Mouse (Mus musculus) yolk sac, embryonic 10.5 days (tissue): ENCODE results near the gene Brk1.

ENCODE experiments used
- DNase-seq: peaks from one replicate; pipeline ENCODE4 v3.0.0-alpha.2; 2017; ENCODE audit warnings: low spot score

Gene Brk1

DNA sequence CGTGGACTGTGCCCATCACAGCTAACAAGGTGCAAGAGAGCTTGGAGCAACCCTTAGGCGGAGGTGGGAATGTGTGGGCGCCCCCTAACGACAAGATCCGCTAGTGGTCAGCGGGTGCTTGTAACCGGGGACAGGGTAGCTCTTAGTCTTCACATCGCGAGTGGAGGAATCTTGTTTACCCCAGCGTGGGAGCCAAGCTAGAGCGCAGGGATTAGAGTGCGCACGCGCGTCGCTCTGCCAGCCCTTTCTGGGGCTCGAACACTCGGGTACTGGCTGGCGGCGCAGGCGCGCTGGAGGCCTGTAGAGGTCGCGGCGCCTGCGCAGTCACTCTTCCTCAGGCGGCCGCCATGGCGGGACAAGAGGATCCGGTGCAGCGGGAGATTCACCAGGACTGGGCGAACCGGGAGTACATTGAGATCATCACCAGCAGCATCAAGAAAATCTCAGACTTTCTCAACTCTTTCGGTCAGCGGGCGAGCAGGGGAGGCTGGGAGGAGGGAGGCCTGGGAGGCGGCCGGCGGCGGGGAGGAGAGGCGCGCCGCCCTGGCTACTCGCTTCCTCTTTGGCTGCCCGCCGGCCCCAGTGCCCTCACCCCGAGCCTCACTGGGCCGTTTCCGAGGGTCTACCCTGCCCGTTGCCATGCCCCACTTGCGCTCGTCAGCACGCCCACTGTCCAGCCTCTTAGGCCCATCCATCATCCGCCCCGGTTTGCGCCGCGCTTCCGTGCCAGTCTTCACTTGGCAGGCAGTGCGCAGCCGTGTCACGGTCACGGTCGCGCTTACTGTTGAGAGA is at the start of gene Brk1:
Gene Brk1 (plus strand): TSS at position 341 of the 792 bp plus-strand sequence.
- peak; percentile 84 for DNase-seq

DNA sequence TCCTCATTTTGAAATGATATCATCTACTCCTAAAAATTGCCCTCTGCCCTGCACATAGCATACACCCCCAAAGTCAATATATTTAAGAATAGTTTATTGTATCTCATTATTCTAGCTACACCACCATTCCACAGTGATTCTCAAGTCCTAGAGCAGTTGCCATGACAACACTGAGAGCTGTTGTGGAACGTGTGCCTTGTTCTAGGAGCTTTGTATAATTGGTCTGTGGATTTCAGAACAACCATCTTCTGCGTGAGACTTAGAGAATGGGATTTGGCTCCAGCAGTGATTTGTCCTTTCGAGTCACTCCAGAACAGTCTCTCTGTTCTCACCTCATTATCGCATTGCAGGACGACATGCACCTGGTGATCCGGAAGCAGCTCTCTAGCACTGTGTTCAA is 44.8 kb upstream of the Brk1 start:
- DNase-seq, result no peak

DNA sequence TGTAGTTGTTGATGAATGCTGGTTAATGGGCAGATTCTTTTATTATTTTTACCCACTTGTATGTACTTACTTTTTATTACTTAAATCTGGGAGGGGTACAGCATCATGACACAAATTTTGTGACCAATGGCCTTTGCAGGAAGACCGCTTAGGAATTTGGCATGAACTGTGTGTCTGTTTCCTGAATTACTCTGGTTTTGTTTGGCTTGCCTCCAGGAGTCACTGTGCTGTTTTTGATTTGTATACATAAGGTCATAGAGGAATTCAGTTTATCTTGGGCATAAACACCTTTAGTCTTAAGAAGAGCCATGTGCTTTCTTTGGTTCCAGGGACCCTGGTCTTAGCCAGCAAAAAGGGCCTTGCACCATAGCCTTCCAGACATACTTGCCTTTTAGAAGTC is 40.0 kb upstream of the Brk1 start:
- DNase-seq, result no peak

DNA sequence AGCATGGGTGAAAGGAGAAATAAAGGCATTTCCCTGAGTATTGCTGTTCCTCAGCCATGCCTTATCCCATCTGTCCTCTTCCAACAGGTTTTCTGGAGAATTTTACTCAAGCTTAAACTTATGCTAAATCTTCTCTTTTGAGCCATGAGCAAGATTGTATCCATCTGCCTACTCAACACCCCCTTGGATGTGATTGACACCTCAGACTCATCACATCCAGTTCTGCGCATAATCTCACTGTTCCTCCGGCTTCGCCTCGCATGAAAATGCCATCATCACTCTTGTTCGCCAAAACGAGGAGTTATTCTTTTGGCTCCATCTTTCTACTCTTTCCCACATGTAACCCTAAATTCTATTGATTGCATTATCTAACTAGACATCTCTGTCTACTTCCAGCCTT is 28.5 kb upstream of the Brk1 start:
- no peak for DNase-seq

DNA sequence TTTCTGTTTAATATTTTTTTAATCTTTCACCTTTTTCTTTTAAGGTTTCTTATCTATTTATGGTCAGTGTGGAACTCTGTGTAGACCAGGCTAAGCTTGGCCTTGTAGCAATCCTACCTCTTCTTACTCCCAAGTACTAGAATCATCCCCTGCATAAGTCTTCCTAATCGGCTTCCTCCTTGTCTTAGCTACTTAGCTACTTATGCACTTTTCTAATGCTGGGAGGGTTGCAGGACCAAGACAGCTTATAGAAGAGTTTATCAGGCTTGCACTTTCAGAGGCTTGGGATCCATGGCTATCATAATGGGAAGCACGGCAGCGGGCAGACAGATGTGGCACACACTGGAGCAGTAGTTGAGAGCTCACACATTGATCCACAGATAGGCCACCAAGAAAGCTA is 25.3 kb upstream of the Brk1 start:
- no peak for DNase-seq

DNA sequence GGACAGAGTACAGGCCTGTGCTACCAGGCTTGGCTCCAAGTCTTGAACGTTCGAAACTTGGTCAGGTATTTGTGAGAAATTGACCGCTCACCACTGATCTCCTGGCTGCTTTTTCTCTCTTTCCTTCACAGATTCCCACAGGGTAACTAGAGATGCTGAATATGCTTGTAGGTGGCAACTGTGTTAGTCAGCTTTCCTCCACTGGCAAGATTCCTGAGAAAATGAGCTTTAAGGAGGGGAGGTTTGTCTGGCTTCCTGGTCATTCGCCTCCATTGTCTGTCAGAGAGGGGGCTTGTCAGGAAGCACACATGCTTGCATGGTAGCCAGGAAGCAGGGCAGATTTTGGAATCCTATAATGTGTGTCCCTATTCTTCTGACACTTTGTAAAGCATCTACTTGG is 21.5 kb upstream of the Brk1 start:
- no peak for DNase-seq

DNA sequence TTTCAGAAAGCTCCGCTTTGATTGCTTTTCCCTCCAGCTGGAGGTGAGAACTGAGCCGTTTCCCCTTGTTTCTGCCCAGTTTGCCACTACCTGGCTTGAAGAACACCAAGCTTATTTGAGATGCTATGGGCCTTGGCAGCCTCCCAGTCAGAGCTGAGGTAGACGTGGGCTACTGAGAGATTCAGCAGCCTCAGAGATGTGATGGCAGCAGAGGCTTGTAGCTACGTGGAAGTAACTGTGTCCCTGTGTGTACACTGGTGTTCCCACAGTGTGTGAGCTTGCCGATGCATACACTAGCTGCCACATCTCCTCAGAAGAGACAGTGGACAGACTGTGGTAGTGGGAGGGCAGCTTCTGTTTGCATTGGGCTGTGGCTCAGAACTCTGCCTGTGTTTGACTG is 19.5 kb upstream of the Brk1 start:
- no peak for DNase-seq

DNA sequence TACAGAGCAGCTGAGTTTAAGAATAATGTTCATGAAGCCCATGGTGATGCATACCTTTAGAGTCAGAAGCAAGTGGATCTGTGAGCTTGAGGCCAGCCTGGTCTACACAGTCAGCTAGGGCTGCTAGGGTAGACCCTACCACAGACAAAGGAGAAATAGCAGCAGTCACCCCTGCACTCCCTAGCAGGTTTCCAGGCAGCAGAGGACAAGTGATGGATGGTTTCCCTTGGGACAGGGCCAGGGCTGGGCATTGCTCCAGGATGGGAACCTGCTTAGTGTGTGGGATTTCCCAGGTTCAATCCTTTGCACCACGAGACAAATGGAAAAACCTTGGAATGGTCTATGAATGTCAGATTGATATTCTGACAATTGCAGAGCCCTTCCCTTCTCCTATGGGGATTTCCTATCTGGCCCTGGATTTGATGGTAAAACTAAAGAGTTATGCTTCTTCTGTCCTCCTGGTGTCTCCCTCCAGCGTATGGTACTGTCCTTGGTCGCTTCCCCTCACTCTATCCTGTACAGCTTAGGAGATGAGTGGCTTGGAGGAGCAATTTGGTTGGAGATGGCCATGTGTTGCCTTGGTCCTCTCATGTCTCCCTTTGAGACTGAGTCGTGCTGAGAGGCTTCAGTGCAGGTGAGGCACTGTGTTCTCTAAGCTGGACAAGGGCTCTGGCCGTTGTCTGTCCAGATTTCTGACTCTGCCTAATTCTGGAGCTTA is 17.9 kb upstream of the Brk1 start:
- DNase-seq, result no peak

DNA sequence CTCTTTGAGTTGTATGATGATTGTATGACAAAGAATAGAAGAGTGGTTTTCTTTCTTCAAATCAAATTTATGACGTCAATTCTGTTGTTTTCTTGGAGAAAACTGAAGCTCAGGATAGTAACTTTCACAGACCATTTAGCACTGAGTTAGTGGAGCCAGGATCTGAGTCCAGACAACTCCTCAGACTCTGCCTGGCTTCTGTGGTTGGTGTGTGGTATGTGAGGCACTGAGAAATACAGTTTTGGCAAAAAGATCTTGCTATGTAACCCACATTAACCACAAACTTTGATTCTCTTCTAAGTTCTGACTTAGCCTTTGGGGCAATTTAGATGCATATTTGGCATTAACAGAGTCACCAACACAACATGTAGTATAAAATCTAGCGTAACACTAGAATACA is 11.9 kb upstream of the Brk1 start:
- no peak for DNase-seq

DNA sequence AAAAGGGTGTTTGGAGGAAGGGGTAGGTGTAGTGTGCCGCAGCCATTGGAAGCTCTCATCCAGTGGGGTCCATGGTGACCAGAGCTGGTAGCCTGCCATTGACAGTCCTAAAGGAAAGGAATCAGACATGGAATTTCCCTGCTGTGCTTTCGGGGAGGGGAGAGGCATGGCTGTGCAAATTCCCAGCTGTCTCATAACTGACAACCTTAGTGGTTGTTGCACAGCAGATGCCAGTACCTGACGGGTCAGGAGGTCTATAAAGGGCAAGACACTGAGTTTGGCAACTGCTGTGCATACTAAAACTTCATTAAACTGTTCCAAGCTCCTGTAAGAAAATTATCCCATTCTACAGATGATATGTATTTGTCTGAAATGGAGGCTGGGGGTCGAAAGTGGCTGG is 6.6 kb upstream of the Brk1 start:
- no peak for DNase-seq

DNA sequence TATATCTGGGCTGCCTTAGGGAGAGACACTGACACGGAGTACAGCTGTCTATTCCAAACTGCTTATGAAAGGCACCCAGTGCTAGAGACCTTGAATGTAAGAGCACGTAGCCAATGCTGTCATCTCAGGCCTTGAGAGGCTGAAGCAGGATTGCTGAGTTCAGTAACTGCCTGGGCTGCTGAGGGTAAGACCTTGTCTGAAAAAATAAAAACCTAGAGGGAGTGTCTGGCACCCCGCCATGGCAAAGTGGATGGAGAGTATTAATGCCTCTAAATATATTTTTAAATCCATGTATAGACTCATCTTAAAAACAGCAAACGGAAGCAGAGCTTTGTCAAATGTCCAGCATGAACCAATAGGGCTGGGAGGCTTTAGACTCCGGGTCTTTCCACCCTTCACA is 4.7 kb upstream of the Brk1 start:
- DNase-seq, result no peak

DNA sequence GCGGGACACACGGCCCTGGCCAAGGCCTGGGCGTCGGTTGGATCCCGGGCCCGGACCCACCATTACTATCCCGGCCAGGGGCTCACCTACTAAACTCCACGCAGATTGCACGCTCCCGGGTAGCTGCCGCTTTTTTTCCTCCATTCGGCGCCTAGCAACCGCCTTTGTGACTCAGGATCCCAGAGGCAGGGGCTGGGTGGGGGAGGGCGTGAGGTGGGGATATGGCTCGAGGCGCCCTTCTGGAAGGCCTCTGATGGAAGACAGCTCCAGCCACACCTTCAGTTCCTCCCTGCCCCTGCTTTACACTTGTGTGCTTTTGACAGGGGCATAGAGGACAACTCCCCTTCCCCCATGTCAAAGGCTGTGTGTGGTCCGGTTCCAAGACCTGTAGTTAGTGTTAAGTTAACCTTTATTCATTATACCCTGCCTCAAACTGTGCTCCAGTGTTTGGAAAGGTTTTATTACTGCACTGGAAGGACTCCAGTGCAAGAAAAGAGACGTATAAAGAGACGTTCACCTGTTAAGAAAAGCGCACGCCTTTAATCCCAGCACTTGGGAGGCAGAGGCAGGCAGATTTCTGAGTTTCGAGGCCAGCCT is 3.9 kb upstream of the Brk1 start, which contains the start of gene Fancd2os:
Gene Fancd2os (minus strand): TSS at position 173 of the 597 bp plus-strand sequence.
- DNase-seq, result peak; percentile 26

DNA sequence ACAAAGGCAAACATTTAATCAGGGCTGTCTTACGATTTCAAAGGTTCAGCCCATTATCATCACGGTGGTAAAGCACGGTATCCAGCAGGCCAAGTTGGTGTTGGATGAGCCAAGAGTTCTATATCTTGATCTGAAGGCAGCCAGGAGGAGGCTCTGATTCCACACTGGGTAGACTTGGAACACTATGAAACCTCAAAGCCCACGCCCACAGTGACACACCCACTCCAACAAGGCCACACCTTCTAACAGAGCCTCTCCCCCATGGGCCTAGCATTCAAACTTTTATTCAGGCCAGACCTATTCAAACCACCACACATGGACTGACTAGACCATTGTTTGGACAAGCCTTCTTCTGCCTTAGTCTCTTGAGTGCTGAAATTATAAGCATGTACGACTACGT is 1.8 kb upstream of the Brk1 start:
- DNase-seq, result no peak

DNA sequence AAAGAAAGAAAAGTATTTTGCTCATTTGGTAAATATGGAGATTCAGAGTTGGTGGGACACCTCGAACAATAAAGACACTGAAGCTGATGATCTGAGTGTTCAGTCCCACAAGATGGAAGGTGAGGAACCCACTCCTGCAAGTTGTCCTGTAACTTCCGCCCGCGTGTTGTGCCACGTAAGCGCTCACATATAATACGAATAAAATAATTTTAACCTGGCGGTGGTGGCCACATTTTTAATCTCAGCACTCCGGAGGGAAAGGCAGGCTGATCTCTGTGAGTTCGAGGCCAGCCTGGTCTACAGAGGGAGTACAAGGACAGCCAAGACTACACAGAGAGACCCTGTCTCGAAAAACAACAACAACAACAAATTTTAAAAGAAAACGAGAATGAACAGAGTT is 579 bp upstream of the Brk1 start:
- no peak for DNase-seq

DNA sequence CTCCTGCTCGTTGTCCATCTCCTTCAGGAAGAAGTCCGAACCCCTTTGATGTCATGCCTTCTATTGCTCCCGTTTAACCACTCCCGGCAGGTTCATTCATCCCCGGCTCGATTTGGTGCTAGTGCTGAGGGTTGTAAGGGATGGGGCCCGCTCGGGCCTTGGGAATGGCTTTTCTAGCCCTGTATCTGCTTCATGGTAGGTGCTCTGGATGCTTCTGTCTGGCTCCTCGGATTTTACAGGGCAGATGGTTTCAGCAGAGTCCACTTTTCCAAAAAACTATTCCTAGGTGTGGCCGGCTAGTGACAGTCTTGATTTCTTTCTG is 613 bp downstream of the Brk1 start:
- DNase-seq, result no peak

DNA sequence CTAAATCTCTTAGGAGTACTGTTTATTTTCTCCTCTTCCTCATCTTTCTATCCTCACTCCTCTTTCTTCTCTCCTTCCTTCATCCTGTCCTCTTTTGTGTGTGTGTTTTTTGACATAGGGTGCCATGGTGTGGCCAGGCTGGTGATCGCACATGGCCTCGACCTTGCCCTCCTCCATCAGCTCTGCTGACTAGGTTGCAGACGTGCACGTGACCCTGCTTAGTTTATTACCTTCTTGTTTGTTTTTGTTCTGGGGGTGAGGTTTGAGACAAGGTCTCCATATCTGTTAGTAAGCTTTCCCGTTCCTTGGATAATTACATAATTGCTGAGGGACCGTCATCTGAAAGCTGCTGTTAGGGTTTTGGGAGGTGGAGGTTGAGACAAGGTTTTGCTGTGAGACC is 4.3 kb downstream of the Brk1 start:
- peak; percentile 25 for DNase-seq

DNA sequence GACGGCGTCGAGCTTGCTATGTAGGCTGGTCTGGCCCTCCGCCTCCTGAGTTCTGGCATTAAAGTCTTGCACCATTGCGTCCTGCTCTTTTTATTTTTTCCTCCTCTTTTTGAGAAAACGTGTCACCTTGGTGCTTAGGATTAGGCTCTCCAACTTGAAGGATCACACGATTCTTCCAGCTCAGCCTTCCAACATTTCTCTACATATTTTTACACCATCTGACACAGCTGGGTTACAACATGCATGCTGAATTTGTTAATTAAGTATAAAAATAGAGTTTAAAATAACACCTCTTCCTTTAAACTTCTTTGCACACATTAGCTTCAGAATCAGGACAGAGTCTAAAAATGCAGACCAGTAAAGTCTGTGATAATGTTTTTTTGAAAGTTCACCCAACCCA is 4.7 kb downstream of the Brk1 start:
- DNase-seq, result no peak

DNA sequence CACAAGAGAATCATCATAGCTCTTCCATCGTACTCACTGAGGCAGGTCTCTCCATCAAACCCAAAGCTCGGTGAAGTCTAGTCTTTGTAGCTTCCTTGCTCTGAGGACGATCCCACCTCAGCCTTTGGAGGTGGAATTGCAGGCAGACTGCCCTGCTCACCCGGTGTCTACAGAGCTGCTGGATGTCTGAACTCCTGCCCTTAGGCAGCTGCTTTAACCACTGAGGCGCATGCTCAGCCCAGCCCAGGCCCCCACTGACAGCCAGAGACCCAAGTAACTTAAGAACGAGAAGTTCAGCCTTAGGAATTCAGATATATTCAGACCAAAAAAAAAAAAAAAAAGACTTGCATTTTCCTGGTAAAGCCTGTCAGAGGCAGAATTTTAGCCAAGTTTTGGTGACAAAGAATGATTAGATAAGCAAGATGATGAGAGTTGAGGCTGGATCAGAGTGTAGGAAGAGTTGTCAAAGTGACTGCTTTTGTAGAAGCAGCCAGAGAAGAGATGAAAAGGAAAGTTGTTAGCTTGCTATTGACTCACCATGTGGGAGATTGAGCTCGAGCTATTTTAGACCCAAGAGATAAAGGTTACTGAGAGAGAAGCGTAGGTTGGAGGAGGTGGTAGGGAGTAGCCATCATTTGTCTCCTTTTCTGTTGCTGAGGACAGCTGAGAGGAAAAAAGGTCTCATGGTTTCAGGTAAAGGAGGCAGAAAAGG is 7.8 kb downstream of the Brk1 start:
- no peak for DNase-seq

DNA sequence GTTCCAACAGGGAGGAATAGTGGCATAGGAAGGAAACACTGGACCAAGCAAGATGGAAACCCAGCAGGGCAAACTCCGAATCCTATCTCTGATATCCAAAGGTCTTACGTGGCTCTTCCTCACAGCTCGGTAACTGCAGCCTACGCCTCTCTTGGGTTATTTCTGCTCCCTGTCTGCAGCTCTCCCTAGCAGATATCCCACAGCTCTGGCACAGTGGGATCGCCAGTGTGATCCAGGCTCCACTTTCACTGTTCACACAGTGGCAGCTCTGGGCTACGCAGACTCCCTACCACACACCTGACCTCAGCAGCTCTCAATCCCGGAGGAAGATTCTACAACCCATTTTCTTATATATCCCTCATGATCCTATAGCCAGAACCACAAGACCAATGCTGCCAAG is 9.6 kb downstream of the Brk1 start:
- no peak for DNase-seq

DNA sequence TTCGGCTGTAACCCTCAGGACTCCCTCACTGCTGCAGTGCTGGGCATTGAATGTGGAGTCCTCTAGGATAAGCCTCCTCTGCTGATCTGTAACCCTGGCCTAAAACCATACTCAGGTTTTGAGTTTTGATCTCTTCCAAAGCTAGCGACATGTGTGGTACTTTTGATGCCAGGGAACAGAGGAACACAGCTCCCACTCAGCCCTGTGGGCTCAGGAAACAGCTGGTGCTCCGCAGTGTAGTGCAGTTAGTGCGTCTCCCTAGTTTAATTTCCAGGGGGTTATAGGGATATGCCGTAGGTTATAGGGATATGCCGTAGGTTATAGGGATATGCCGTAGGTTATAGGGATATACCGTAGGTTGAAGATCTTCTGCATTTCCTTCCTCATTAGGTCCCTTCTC is 10.4 kb downstream of the Brk1 start:
- DNase-seq, result no peak

DNA sequence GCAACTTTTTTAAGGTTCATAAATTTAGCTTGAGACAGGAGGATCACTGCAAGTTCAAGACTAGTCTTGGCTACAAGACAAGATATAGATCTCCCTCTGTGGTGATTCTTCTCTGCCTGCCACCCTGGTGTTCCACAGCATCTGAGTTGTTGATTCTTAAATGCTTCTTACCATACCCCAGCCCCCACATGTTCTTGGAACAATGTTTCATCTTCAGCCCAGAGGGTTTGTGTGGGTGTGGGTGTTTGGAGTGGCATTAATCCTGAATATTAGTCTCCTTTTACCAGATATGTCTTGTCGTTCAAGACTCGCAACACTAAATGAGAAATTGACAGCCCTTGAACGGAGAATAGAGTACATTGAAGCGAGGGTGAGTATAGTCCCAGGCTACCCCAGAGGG is 10.9 kb downstream of the Brk1 start:
- DNase-seq, result no peak

DNA sequence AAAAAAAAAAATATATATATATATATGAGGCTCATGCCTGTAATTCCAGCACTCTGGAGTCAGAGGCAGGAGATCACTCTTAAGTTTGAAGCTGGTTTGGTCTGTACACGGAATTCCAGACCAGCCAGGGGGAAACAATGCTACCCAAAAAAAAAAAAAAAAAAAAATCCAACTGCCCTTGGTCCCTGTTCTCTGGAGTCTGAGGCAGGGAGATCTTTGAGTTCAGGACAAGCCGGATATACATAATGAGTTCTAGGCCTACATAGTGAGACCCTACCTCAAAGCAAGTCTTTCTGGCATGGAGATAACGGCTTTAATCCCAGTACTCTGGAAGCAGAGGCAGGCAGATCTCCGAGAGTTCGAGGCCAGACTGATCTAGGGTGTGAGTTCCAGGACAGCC is 18.8 kb downstream of the Brk1 start:
- DNase-seq, result no peak
